Mouse (Mus musculus): ENCODE results near the gene Slc25a17.

- TF ChIP-seq CTCF (IDR thresholded peaks at IDR 0.05; ENCODE audit: extremely low read depth, insufficient read depth, insufficient read length, insufficient replicate concordance) (no peak), POLR2A (IDR thresholded peaks at IDR 0.05; ENCODE audit: low read depth, low read length) (no peak)
Observed at GRCm38 (mm10) chr15:81392997-81393396, 32.4 kb upstream of the Slc25a17 start.

All from spleen, adult 2 months (tissue).